Mouse (Mus musculus): ENCODE results near the gene Shld1.
A peak's percentile ranks its signal among the peaks of the same experiment; 100 is the strongest.

Gene Shld1

DNA sequence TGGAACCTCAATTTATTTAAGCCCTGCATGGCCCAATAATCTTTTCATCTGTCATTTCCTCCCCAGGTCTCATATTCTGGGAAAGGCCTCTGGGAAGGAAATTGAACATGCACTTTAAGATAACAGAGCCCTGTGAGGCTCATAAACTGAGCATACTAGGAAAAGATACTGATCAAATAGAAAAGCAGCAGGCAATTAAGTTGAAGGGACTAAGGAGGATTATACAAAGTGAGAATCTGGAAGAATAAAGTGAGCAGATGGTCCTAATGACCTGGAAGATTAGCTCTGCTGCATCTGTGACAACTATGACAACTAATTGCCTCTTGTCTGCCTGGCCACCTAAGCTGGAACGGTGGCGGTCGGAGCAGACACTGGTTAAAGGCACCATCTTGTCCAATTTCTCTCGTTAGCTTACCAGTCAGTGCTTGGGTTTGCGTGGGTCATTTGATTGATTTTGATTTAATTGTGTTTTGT lies 37.3 kb downstream of the Shld1 start:
- no peak for DNase-seq (ENCODE audit: low spot score in 2 of 2)

DNA sequence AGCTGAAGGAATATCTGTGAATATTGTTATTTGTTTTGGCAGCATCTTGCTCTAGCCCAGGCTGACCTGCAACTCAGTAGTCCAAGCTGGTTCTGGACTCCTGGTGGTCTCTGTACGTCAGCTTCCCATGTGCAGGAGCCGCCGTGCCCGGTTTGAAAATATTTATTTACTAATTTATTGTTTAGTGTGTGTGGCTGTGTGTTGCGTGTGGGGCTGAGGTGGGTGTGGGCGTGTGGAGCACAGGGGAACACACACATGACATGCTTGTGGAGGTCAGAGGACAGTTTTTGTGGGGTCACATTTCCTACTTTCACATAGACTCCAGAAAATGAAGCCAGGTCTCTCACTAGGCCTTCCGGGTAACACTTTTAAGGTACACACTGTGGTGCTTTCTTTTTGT lies 37.8 kb downstream of the Shld1 start:
- no peak for DNase-seq (ENCODE audit: low spot score in 2 of 2)

DNA sequence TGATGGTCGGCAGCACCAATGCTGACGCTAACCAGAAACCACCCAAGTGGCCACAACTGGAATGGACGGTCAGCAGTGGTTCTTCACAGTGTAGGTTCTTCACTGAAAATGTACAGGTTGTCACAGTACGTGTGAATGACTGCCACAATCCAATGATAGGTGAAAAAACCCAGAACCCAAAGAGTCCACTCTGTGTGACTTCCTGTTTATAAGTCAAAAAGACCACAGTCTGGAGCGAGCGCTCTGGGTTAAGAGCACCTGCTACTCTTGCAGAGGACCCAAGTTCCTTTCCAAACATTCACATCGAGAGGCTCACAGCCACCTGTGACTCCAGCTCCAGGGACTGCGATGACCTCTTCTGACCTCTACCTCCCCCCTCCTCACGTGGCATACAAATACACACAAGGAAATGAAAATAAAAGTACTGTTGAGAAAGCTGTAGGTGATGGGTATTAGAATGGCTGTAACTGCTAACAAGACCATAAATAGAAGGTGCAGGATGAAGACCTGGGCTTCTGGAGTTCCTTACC lies 38.7 kb downstream of the Shld1 start:
- no peak for DNase-seq (ENCODE audit: low spot score in 2 of 2)

DNA sequence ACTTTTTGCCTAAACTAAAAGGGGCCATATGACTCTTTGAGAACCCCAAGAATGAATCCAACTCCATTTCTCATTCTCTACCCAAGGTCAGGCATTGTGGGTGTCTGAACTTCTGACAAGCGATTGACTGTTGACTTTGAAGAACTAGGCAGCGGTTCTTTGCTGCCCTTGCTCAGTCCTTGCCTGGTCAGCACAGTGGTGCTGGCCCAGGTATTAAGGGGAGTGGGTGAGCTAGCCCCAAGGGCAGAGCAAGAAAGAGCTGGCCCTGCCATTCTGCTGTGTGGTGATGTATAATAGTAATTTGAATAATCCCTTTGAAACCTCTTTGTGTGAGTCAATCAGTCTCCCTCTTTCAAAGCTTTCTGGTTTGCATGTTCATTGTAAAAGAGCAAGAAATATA lies 39.4 kb downstream of the Shld1 start:
- DNase-seq (ENCODE audit: low spot score in 2 of 2) = no peak

DNA sequence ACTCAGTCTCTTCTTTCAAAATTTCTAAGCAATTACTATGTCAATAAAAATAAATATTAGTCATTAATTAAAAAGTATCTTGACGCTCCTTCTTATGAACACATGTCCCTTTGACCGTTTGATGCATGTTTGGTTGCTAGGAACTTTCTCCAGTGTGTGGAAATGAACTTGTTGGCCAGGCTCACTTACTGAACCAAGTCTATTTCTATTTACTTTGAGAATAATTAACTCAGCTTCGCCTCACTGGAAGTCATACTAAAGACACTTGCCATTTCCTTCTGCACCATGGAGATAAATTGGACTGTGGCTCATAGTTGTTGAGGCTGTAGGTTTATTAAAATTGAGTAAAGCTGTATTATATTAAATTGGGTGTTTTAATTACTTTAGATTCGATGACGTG lies 46.2 kb downstream of the Shld1 start:
- DNase-seq (ENCODE audit: low spot score in 2 of 2) = no peak

DNA sequence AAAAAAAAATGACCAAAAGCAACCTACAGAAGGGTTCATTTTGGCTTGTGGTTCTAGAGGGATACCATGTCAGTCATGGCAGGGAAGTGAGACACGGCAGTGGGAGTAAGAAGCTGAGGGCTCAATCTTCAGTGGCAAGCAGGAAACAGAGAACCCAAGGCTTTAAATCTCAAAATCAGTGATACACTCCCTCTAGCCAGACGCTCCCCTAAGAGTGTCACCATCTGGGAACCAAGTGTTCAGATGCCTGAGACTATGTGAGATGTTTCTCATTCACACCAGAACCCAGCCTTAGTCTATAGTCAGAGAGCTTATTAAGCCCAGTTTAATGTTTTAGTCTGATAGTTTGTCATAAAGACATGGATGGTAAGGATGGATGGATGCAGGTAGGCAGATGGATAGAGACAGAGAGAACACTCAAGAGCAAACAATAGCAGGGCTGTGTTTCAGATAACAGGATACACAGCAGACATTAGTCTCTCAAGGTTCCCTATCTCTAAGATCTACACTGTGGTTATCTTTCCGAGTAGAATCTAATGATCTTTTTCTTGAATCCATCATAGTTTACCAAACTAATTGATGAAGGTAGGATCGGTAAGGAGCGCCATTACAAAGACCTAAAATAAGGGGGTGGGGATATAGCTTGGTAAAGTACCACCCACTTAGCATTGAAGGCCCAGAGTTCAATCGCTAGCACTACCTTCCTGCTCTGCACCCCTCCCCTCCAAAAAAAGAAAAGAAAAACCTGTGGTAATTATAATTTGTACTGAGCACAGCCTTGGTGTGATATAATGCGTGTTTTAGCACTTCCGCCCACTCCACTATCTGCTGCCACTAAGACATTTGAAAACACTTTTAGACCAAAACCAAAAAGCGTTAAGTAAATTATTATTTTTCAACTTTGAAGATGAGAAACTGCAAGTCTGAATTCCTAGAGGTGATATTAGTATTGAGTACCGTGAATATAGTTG lies 47.2 kb downstream of the Shld1 start:
- no peak for DNase-seq (ENCODE audit: low spot score in 2 of 2)

DNA sequence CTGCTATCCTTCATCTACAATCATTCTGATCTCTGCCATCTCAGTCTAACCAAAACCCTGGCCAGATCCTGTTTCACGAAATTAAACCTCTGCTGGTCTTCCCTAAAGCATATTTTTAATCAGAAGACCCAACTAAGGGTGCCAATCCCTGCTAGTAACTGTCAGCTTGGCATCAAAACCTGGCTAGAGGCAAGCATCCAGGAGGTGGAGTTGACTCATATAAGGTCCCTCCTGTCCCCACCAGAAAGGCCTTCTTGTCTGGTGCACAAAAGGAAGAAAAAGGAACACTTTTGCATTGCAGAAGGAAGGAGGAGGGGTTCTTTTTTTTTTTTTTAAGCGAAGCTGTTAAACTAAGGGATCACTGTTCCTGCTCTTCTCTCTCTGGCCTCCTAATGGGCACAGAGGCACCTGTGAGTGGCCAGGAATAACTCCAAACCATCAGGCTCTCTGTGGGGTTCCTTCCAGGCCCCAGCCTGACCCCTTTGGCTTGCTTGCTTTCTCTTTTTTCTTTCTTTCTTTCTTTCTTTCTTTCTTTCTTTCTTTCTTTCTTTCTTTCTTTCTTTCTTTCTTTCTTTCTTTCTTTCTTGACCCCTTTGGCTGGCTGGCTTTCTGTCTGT lies 52.2 kb downstream of the Shld1 start:
- no peak for DNase-seq (ENCODE audit: low spot score in 2 of 2)

DNA sequence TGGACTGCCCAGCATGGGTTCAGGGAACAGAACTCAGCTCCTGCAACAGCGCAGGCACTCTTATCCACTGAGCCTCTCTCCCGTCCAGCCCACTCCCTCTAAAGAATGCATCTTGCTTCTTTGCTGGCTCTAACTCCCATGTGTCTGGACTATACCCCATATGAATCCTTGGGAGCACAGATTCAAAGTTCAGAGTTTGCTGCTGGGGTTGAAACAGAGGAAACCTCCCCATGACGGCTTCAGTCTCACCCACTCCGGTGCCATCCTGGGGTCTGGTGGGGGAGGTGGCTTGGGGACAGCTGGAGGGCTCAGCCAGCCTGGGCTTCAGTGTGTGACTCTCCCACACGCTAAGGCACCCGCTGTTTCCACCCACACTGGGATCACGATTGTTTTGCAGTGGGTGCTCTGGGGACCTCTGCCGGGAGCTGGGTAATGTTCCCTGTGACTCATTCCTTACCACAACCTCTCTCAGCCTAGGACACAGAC lies 55.2 kb downstream of the Shld1 start:
- DNase-seq (ENCODE audit: low spot score in 2 of 2) = peak; percentile 79

DNA sequence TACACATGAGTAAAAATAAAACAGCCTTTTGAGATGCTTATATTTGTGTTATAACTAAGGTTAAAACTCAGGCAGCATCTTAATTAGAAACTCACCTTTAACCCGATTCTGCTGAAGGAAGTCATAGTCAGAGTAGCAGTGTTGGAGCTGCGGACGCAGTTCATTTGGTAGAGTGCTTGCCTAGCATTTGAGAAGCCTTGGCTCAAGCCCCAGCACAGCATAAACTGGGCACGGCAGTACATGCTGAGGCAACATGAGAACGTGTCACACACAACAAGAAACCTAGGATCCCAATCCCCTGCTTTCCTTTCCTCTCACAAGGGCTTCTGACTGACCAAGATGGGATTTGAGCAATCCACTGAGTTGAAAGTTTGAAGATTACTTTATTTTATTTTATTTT lies 58.1 kb downstream of the Shld1 start:
- DNase-seq (ENCODE audit: low spot score in 2 of 2) = no peak

DNA sequence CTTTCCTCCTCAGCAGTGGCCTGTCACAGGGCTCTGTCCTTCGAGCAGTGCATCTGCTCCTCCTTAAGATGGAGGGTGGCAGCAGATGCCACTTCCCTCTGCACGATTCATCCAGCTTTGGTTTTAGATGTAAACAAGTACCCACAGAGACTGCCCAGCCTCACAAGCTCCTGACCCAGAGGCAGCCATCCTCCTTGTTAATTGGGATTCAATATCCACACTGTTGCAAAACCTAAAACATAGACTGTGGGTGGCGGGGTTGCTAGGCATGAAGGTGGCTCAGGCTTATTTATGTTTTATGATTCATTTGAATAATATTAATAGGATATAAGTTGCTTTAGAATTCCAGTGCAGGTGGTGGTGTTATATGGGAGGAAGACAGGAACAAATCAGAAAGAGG lies 59.4 kb downstream of the Shld1 start:
- peak in 1 of 2 experiments; percentile 31 for DNase-seq (ENCODE audit: low spot score in 2 of 2)

DNA sequence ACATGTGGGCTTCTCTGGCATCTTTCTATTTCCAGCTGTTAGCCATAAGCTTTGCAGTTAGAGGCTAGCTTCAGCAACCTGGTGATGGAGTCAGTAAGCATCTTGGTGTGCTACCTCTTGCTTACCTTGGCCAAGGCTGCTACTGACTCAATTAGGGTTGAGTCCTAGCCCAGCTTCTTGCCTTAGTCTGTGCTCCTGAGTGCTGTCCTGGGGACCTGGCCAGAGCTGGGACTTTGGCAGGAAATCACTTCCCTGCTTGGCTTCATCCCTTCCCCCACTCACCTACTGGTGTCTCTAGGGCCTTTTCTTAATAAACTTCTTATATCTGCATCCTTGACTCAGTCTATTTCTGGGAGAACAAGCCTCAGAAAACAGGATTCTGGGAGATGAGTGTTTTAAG lies 64.0 kb downstream of the Shld1 start:
- DNase-seq (ENCODE audit: low spot score in 2 of 2) = no peak

DNA sequence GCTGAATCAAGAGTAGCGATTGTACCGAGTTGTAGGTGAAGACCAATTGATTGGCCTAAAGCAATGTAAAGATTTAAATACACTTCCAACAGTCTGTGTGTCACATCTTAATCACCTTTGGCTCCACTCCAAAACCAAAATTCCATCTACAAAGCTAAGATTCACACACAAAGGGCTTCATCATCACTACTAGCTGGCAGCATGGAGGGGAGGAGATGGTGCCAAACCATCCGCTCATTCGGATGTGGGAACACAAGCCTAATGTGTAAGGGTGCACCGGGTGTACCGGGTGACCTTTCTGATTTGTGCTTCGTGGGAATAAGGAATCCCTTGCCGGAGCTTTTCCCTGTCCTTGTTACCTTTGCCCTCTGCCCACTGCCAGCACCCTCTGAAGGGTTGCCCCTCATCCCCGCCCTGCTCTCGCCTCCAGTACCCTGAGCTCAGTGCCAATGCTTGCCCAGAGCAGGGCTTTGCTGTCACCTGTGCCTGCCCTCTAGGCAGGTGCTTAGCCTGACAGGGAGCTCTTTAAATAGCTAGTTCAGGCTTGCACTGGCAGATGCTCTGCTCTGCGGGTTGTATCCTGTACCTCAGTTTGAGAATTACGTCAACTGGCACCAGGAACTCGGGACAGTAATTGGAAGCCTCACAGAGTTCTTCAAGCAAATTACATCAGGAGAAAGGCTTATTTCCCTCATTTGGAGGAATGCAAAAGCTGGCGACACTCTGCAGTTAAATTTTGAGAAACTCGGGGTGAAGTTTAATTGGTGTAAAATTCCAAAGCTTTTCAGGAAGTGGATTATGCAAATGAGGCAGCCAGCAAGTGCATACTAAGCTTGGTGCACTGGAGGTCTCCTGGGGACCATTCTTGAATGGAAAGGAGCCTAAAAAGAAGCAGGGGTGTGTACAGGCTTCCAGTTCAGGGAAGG lies 64.7 kb downstream of the Shld1 start:
- peak; percentile 36 to 48 for DNase-seq (ENCODE audit: low spot score in 2 of 2)

DNA sequence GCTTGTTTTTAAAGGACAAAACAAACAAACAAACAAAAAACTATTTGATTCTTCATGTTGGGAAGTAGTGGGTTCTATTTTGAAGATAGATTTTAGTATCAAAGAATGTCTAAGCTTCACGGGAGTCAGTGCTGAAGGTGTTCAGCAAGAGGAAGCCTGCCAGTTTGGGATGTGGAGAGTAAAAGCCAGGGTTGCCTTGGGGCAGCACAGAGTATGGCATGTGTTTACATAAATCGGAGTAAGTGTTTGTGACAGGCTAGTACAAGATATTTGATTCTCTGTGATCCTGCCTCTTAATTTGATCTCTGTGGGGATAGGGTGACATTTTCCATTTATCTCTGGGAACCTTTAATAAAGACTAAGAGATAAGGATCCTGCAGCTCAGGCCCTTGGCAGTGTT lies 65.7 kb downstream of the Shld1 start:
- no peak for DNase-seq (ENCODE audit: low spot score in 2 of 2)

DNA sequence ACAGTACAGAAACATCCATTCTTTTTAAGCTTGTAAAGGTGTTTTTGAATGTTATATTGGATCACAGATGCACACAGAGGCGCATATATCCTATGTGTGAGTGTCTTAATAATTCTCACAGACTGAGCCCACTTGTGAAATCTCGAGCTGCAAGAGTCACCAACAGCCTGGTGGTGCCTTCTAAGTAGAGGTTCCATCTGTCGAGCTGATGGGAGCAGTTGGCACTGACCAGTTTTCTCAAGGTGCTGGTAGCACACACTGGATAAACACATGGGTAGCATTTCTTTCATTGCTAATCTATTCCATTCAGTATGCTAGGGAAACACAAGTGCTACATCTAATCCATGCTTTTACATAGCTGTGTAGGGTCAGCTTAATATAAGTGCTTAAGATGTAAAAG lies 66.4 kb downstream of the Shld1 start:
- no peak for DNase-seq (ENCODE audit: low spot score in 2 of 2)

DNA sequence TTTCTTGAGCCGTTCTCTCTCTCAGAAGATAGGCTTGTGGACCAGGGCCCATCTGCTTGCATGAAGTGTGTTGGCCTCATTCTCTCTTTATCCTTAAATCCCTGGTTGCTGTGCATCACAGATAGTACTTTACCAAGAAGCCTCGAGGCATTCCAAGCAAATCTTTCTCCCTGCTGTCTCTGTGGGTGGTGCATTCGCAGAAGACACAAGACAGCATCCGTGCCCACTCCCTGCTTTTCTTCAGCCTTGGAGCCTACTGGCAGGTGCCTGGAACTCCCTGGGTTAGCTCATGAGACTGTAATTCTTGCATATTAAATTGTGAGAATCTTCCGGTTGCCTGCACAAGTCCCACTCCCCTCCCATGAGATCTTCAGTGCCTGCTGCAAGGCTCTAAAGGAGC lies 71.2 kb downstream of the Shld1 start:
- peak; percentile 79 to 80 for DNase-seq (ENCODE audit: low spot score in 2 of 2)

DNA sequence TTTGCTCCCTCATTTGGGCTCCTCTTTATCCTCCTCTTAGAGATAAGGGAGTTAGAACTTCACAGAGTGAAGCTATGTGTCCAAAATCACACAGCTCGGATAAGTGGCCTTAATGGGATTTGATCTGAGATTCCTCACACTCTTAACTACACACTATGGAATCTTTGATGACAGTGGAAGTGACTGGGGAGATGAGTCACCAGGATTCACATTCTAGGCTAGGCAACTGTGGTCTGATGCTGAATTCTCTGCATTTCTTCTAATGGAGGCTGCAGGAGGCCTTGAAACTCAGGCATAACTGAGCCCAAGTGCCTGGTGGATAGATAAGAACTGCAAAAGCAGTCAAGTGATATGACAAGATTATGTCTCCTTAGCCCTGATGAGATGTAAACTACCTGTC lies 84.1 kb downstream of the Shld1 start:
- DNase-seq (ENCODE audit: low spot score in 2 of 2) = no peak

DNA sequence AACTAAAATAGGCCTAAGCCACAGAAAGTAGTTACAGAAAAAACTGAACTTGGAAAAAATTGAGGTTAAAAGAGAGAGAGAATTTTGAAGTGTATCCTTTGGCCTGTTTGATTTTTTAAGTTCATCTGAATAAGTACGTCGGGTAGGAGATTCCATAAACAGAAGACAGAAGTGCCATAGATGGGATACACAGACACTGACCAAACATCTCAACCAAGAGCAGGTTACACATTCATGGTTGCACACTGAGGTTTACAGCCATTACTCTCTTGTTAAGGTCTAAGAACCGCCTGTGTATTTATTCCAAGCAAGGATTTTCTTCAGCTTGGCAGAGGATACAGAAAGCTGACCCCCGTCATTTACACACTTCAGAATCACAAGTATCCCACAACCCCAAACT lies 94.2 kb downstream of the Shld1 start, which contains the start of gene Chgb:
Chgb (plus strand) TSS at position 301 of the 400 bp plus-strand sequence.
- DNase-seq (ENCODE audit: low spot score in 2 of 2) = peak in 1 of 2 experiments; percentile 40

DNA sequence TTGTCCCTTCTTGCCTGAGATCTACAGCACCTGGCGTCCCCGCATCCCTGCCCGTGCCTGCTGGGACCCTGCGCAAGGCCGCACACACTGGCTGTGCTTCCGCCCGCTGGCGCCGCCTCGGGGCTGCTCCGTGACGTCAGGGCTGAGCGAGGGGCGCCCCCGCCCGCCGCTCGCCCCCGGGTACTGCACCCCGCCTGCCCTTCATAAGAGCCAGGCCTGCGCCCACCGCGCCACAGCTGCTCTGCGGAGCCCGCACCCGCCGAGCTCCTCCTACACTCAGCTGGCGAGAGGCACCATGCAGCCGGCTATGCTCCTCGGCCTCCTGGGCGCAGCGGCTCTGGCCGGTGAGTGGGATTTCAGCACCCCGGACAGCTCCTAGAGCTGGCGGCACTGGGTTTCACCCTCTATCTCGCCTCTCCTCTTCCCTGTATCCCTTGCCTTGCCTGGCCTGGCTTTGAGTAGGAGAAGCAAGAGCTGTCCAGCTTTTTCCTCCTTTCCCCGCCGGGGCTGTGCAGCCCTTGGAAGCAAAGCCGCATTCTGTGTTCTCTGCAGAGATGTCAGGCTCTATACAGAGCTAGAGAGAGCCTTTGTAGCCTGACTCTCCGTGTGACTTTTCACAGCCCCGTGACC lies 94.8 kb downstream of the Shld1 start:
- DNase-seq (ENCODE audit: low spot score in 2 of 2) = peak; percentile 84 to 88

DNA sequence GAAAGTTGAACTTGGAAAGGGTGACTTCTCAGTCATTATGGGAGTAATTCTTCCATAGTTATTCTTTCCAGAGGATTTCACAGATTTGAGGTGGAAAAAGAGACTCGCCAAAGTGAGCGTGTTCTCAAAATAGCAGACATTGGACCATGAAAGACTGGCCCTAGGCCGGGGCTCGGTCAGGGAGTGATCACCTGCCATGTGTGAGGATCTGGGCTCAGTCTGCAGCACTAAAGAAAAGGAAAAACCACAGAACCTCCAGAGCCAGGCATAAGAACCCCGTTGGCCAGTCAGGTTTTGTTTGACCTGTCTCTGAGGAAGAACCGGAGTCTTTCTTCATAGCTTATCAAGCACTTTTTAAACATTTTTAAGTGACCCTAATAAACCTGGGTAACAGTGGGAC lies 97.3 kb downstream of the Shld1 start:
- DNase-seq (ENCODE audit: low spot score in 2 of 2) = no peak

DNA sequence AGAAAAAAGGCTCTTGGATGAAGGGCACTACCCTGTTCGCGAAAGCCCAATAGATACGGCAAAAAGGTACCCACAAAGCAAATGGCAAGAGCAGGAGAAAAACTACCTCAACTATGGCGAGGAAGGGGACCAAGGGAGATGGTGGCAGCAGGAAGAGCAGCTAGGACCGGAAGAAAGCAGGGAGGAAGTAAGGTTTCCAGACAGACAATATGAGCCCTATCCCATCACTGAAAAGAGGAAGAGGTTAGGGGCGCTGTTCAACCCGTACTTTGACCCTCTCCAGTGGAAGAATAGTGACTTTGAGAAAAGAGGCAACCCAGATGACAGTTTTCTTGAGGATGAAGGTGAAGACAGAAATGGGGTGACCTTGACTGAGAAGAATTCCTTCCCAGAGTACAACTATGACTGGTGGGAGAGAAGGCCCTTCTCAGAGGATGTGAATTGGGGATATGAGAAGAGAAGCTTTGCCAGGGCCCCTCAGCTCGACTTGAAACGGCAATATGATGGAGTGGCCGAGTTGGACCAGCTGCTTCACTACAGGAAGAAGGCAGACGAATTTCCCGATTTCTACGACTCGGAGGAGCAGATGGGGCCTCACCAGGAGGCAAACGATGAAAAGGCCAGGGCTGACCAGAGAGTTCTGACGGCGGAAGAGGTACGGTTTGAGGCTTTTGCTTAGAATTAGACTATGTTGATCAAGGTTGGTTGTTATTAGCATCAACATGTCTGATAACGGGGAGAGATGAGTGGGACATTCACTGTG lies 106.9 kb downstream of the Shld1 start:
- no peak for DNase-seq (ENCODE audit: low spot score in 2 of 2)

All from right cerebral cortex, adult 2 months (tissue).